Mouse (Mus musculus) lung, postnatal 0 days (tissue): ENCODE results near the gene Bnc2.

ENCODE experiments used
- CTCF ChIP-seq: IDR thresholded peaks from 2 replicates; pipeline ENCODE4 v1.5.1; 2016; ENCODE audit warnings: antibody characterized with exemption, mild to moderate bottlenecking
- EP300 ChIP-seq: IDR thresholded peaks from 2 replicates; pipeline ENCODE4 v1.6.1; 2016; ENCODE audit warnings: antibody characterized with exemption, mild to moderate bottlenecking, control low read depth

DNA sequence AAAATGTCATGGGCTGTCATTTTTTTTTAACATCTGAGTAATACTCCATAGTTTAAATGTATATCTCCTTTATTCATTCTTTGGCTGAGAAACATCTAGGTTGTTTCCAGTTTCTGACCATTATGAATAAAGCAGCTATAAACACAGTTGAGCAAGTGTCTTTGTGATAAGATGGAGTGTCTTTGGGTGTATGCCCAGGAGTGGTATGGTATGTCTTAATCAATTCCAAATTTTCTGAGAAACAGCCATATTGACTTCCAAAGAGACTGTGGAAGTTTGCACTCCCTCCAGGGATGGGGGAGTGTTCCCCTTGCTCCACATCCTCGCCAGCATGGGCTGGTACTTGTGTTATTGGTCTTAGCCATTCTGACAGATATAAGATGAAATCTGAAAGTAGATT, 70.6 kb downstream of the Bnc2 start:
- TF ChIP-seq CTCF (no peak), EP300 (no peak)
